Mouse (Mus musculus) right cerebral cortex, adult 2 months (tissue): ENCODE results near the gene Cttnbp2nl.

ENCODE experiments used
- DNase-seq, 2 experiments: peaks; one replicate each; pipeline ENCODE4 v3.0.0; 2021 to 2022; ENCODE audit warnings: low spot score in 2 of 2

Gene Cttnbp2nl

DNA sequence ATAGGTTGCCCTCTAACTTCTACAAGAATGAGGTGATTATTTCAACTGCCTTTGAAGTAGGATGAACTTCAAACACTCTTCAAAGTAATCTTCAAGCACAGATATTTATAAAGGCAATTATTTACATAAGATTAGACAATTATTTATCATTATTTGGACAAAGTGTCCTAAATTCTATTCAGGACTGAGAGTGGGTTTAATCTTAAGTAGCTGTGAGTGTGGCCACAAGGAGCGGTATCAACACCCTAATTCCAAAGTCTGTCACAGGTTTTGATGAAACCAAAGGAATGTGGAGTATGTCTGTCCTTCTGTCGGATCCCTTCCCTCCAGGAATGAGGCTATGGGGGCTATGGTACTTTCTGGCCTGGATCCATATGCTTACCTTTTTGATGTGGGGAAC, 38.0 kb downstream of the Cttnbp2nl start:
- no peak for DNase-seq

DNA sequence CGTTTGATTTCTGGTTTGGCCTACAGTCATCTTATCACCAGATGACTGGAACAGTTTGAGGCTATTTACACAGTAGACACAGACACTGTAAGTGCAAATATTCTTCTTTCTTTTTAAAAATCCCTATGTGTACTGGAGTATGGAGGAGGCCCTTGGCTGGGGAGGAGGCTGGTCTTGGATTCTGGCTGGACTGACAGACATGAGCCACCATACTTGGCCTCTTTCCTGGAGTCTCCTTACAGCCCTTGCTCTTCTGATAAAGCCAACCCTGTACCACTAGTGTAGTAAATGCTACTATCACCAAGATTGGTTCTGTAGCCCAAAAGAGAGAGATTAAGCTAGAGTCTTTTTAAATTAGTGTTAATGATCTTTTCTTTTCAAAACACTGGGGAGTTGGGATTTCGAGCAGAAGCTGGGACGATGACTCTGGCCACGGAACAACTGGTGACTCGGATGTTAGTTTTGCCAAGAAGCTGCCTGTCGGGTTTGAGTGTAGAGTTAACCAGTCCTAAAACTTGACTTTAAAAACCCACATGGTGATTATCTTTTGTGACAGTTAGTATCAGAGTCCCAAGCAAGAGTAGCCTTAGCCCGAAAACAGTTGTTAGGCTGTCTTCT, 40.1 kb downstream of the Cttnbp2nl start:
- no peak for DNase-seq

DNA sequence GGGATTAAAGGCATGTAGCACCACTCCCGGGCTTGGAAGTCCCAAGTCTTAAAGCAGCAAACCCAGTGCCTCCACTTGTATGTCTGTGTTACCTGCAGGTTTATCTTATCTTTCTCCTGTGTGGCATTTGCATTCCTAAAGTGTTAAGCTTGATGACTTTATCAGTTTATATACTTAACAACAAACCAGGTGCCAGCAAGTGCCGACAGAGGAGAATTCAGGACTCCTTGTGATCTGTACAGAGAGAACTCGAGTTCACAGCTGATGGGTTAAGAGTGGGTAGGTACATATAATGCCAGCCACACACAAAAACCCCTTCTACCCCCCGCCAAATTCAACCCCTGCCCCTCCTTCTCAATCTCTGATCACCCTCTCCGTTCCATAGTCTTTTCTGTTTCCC, 41.1 kb downstream of the Cttnbp2nl start:
- no peak for DNase-seq

DNA sequence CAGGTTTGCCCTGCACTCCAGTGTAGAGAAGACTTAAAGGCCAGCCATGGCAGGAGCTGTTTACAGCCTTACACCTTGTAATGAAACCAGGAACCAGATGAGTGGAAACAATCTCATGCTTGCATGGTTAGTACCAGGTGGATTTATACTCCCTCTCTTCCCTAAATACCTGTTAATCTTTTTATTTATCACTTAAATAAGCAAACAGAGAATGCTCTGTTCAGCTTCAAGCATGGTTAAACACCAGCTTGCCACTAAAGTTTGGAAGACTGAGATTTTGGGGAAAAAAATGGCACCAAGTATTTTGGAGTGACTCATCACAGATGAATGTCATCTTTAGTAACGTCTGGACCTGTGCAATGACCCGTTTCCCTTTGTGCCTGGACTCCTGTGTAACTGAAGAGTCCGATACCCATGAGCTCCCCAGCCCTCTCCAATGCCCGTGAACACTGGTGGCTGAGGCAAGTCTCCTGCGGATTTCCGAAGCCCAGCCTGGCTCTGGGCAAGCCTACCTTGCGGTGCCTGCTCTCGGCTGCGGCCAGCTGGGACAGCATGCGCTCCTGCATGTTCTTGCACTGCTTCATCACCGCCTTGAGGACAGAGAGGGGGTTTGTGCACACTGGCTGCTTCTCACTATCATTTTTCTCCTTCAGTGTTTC, 42.1 kb downstream of the Cttnbp2nl start:
- DNase-seq: no peak

DNA sequence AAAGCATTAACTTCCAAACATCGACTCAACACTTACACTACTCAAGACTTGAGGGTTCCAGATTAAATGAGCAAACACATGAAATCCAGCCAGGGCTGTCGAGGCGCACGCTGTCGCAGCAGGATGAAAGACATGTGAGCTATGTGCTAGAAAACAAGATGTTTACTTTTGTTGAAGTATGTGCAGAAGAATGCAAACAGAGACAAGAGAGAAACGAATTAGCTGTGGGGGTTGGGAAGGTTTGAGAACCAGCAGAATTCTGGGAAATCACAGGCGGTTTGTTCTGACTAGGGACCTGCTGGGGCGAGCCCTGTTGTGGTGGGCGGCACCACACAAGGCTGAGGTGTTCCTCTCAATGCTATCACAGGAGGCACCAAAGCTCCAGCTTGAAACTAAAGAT, 44.9 kb downstream of the Cttnbp2nl start:
- no peak for DNase-seq

DNA sequence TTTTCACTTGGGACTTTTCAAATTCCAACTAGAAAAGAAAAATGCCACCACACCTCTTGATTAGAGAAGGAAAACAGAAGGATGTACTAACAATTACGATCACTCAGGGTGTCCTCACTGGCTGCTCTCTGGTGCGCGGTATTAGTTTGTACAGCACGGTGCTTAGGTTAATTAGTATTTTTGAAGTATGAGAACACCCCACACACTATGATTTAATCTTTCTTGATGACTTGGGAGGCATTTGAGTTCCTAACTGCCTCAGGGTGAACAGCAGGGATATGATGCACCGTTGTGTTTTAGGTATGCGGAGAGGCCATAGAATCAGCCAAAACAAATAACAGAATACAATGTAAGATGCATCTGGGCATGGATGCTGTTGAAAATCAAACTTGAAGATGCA, 46.8 kb downstream of the Cttnbp2nl start:
- no peak for DNase-seq

DNA sequence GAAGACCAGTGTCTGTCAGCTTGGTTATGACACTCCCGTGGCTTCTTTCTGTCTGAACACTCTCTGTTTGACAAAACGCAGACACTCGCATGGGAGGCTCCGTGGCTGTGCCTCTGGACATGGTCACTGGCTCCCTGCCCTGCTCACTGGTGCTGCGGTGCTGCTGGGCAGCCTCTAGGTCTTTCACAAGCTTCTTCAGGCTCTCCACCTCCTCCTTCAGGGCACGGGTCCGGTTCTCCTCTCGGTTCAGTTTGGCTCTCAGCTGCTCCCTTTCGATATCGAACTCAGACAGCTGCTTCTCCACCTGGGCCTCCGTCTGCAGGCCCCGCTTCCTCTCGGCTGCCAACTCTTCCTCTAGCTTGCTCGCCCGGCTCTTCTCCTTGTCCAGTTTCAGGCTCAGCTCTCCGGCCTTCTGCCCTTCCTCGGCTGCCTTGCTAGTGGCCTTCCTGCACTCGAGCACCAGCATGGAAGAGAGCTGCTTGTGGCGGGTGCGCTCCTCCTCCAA, 47.3 kb downstream of the Cttnbp2nl start:
- no peak for DNase-seq

DNA sequence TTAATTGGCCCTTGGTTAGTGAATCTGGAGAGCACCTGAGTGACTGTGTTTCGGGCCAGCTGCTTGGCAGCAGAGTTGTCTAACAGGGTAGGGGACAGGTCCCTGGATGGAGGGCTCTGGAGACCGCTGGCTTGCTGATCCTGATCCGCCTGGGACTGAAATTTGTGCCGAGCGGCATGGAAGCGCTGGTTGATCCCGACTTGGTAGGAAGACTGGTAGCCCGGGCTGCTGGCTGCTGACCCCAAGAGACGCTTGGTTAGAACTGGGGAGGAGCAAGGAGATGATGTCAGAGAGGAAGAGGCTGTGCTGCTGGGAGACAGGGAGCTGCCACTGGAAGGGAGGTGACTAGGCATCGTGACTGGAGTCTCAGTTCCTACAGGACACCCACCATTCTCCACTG, 47.9 kb downstream of the Cttnbp2nl start:
- no peak for DNase-seq

DNA sequence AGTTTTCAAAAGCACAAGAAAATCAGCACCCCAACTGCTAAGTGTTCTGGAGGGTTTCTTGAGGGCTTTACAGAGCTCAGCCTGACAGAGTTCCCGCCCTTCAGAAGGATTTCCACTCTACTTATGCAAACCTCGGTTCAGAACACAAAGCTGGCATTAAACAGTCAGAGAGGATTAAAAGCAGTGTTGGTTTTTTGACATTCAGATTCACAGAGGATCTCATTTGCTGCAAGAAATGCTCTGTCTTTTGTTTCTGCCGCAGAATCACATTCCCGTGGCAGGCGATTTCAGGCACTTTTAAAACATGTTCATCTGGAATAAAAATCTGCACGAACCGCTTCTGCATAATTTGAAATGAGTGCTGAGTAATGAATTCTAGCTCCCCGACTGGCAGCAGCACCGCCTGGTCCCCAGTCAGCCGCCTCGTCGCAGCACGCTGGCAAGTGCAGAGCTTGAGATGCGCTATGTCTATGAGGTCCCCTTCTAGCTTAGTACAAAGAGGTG, 48.9 kb downstream of the Cttnbp2nl start:
- peak; percentile 63 to 64 for DNase-seq

DNA sequence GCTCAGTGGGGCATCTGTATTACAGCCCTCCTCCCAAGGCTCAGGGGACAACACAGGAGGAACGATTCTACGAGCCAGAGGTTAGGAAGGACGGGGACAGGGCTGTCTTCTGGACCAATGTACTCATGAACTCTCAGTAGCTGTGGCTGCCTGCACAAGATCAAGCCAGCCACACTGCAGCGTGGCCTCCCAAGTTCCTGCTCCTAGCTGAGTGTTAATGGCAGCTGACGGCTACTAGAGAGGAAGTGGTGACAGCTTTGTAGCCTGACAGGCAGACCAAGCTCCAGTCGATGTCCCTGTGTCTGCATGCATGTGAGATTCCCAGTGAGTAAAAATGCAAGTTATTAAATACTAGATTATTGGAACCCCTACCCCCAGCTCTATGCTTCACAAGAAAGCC, 51.6 kb downstream of the Cttnbp2nl start:
- no peak for DNase-seq

DNA sequence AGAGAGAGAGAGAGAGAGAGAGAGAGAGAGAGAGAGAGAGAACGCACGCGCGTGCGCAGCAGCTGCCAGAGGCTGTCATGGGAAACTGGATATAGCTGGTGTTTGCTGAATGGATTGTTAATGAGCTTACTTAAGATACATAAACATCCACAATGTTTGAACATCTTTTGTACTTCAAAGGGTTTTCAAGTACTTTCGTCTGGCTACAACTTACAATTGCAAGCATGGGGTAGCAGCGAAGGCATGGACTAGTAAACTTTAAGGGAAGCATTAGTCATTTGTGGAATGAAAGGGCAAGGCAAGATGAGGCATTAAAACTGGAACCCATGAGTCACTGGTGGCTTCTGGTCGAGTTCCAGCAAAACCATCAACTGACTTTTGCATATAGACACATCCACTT, 52.4 kb downstream of the Cttnbp2nl start:
- DNase-seq: no peak

DNA sequence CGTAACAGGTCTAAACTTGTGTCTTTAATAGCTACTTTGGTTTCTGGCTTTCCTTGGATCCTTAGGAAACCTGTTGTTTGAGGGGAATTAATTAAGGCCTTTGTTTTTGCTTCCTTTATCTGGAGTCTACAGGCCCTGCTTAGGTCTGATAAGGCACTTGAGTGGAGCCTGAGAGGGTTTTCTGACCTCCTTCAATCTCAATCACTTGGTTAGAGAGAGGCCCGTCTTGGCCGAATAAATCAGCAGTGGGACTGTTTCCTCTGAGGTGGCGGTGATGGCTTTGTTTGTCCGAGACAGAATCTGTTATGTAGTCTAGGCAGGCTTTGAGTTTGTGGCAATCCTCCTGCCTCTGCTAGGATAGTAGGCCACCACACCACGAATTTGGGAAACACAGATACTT, 55.4 kb downstream of the Cttnbp2nl start:
- no peak for DNase-seq

DNA sequence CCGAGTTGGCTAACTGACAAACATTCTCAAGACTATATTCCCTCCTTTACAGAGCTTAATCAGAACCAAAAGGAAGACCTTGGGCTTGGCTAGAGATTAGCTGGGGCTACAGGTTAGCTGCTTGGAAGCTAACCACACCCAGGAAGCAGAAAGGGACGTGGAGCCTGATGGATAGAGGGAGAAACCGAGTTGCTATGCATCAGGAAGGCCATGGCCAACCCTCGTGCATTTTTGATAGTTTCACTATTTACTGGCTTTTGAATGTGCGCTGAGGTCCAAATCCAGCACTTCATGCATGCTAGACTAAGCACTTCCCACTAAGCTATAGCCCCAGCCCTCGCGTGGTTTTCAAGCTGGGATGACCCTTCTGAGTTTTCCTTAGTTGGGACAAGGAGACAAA, 57.2 kb downstream of the Cttnbp2nl start:
- no peak for DNase-seq

DNA sequence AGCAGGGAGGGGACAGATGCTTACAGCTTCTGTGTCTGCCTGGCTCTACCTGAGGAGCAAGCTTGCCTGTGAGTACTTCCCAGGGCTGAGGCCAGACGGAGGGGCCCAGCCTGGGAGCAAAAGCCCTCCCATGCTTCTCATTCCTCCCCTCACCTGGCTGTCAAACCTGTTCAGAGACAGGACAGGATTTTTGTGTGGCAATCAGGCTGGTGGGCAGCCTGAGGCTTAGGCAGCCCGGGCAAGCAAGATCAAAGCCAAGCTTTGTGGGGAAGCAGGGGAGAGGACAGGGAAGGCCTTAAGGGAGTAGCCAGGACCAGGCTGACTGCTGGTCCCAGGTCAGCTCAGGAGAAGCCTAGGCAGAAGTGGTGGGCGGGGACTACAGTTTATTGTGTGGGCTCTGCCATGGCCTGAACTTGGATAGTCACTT, 58.5 kb downstream of the Cttnbp2nl start:
- no peak for DNase-seq

DNA sequence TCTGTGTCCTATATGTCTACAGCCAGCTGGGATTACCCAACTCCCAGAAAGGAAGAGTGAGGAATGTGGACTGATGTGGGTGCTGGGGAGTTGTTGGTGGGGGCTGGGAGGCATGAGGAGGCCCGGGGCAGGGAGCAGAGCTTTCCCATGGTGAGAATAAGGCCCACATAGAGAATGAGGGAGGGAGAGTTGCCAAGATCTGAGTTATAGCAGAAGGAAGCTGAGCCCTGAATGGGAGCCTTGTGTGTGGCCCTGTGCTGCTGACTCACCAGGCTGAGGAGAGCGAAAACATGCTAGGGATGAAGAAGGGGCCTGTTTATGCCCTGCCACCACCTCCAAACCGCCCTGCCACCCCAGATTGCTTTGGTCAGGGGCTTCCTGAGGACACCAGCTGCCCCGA, 59.1 kb downstream of the Cttnbp2nl start:
- DNase-seq: peak; percentile 40 to 55

DNA sequence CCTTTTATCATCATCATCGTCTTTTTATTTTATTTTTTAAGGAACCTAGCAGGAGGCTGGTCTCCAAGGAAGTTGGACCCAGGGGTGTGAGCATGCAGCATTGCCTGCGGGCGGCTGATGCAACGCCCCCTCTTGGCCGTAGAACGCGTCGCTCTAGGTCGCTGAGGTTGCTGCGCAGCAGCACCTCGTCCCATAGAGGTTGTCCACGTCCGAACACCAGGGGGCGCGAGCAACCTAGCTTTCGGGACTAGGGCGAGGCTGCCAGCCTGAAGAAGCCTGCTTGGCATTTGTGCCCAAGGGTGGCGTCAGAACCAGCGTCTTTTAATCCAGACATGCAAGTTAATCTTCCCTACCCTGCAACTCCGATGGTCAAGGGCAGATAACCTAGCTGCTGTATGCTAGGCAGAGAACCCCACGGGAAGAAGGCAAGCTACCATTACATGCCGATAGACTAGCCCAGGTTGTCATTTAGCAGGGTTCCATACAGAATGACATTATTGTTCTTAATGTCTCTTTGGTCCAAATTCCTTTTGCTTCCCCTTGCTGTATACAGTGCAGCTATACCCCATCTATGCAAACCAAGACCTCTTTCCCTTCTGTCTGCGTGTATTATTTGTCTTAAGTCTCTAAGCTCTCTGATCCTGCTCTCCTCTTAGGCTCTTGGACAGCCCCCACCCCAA, 60.1 kb downstream of the Cttnbp2nl start:
- peak; percentile 92 for DNase-seq

DNA sequence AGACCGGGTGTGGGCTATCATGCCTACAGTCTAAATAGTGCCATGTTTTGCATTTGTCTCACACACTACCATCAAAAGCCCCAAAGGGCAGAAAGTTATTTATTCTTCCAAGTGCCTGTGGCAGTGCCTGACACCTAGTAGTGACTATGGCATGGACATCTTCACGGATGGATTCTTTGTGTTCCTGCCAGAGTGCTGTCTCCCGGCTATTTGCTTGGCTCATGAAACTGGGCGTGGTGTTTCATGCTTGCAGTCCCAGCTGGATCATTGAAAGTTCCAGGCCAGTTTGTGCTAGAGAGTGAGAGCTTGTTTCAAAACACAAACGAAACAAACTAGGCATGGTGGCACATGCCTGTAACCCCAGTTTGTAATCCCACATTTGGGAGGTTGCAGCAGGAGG, 61.2 kb downstream of the Cttnbp2nl start:
- DNase-seq: no peak

DNA sequence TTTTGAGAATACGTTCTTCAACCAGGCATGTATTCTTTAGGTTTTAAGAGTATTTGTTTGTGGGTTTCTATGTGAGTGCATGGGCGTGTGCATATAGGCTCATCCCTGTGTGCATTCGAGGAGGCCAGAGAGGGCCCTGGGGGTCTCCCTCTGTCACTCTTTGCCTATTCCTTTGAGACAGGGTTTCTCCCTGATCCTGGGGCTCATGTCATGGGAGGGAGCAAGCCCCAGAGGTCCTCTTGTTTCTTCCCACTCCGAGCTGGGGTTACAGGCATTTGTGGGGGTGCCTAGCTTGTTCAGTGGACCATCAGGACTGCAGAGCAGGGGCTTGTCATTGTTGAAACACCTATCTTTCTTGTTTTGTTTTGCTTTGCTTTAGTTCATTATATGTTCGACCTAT, 65.1 kb downstream of the Cttnbp2nl start:
- DNase-seq: no peak

DNA sequence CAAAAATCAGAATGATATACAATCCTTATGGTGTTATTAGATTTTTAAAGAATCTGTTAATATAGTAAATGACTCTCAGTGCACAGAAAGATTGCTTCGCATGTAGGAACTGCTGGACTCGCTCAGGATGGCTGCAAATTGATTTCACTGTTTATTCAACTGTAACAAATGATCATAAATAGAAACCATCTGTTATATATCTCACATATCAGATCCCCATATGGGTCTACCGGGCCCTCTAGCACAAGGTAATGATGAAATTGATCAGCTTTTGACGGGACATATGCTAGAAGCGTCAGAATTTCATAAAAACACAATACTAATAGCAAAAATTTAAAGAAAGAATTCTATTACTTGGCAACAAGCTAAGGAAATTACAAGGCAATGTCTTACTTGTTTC, 73.2 kb downstream of the Cttnbp2nl start:
- DNase-seq: no peak

DNA sequence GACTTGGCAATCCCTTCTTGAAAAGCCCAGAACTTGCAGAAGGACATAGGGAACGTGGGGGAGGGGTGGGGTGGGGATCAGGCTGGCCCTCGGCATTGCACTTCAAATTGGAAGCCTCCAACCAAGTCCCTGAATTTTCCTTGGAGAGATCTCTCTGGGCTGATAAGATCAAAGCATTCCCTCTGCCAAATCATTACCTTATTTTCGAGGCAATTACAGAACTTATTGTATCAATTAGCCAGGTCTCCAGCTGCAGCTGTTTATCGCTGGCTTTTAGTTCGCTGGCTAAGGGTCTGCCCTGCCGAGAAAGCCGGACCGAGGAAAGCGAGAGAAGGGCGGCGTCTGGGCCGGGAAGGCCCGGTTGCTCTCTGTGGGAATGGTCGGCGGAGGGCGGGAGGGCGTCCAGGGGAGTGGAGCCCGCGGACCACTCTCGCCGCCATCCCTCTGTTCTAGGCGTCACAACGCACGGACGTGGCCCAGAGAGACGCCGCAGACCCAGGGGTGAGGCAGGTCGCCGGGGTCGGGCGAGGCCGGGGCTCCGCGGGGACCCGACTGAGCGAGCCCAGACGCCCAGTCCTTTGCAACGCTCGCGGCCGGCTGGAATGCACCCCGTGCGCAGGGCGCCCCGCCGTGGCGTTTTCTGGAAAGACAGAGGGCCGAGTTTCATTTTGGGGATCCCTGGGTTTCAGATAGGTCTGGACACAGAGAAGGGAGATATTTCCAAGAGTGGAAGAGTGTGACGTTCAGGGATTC, 85.2 kb downstream of the Cttnbp2nl start:
- DNase-seq: peak; percentile 89 to 90

DNA sequence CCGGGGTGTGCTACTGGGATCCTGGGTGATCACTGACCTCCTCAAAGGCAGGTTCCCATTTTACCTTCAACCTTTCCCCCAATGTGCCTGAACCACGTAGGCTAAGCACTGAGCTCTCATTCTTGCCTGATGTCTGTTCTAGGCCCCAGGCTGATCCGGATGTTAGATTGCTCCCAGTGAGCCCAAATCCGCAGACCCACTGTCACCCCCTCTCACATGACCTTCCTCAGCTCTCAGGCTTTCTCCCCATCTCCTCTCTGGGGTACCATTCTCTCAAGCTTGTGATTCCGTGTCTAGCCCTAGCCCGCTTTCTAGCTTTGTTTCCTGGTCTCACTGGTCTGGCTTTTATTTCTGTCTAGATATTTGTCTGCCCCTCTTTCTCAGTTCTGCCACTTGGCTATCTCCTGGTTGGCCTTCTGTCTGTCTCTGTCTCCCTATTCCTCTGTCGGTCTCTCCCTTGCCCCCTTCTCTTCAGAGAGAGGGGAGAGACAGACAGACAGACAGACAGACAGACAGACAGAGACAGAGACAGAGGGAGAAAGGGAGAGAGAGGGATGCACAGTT, 86.9 kb downstream of the Cttnbp2nl start:
- no peak for DNase-seq
